8 mouse cellular contexts compared by ENCODE assay signal in the genomic region with DNA sequence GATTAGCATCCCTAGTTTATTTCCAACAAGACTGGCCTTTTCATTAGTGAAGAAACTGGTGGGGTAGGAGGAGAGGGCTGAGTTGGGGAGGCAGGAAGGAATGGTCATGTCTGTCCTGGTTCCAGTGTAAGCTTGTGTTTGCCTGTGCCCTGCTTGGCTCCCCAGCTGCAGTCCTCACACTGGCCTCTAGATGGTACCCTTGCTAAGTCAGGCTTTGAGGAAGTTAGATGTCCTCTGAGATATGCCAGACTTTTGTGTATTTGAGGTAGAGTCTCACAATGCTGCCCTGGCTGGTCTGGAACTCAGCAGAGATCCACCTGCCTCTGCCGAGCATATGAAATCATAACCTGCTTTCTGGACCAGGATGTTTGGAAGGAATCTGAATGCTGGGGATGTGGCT. TPM values are rescaled to one million over a fixed set of nuclear protein-coding genes. Genes with fewer than 3 reads are reported as not detected.
DNase-seq lines count a peak whose midpoint lies in the region; ATAC-seq and TF ChIP-seq lines count a peak whose summit lies in the region.

No protein-coding gene starts in this region.

- H3K9ac ChIP-seq in lung, postnatal 0 days (replicated peaks; ENCODE audit: low read depth) = no peak overlapping the region

- intact Hi-C loops in gastrocnemius, adult 2 months (cut with DNase I) = no loop called here

- no peak overlapping the region for H3K4me3 ChIP-seq in gastrocnemius, adult 2 months
- H3K4me3 ChIP-seq in lung, postnatal 0 days (ENCODE audit: low read depth, low read length) = no peak overlapping the region

- no peaks in the 10 kb centered on the region for H3K9me3 ChIP-seq in lung, postnatal 0 days (ENCODE audit: low read length)

- peaks cover 19% of the 10 kb centered on the region; the same call in 1 of the 2 replicates for H3K36me3 ChIP-seq in lung, postnatal 0 days (ENCODE audit: insufficient read depth, low read length)

- DNase-seq in cerebellum, adult 11 months = peak; percentile 57
- peak; percentile 54 for DNase-seq in Muller cell, postnatal 12 days (ENCODE audit: inconsistent ontology term)
- DNase-seq in cerebellum, adult 9-11 months = peak; percentile 67
- DNase-seq in gastrocnemius, adult 2 months = peak; percentile 81
- DNase-seq in kidney, postnatal 4 days = peak; percentile 90 to 92
- peak; percentile 86 for DNase-seq in lung, postnatal 0 days (ENCODE audit: low spot score)
- DNase-seq in right cerebral cortex, postnatal 36 days (ENCODE audit: low spot score in 2 of 2) = peak; percentile 60 to 69

- TF ChIP-seq EP300 in lung, postnatal 0 days (IDR thresholded peaks at IDR 0.05) = no peak

- no peaks in the 10 kb centered on the region for H3K27me3 ChIP-seq in lung, postnatal 0 days (replicated peaks; ENCODE audit: insufficient read depth, low read length)

- TF ChIP-seq CTCF in gastrocnemius, adult 2 months (IDR thresholded peaks at IDR 0.05) = peak; percentile 93
- TF ChIP-seq CTCF in lung, postnatal 0 days (IDR thresholded peaks at IDR 0.05) = peak; percentile 97

- WGBS in lung, postnatal 0 days = 44% methylated on average over 1 of the region's 1 CpGs

- no peak overlapping the region for H3K4me2 ChIP-seq in lung, postnatal 0 days (replicated peaks; ENCODE audit: low read depth, low read length)

- no peak; the same call in 1 of the 2 replicates for ATAC-seq in cerebellum, adult (ENCODE audit: insufficient number of reproducible peaks, low FRiP score, low TSS enrichment)
- ATAC-seq in lung, postnatal 0 days = no peak

- peak overlapping the region; percentile 24; the same call in 1 of the 2 replicates for H3K27ac ChIP-seq in gastrocnemius, adult 2 months
- H3K27ac ChIP-seq in lung, postnatal 0 days (ENCODE audit: low read length) = no peak overlapping the region

- peaks cover 20% of the 10 kb centered on the region for H3K4me1 ChIP-seq in lung, postnatal 0 days (ENCODE audit: insufficient read depth, low read depth, low read length)

RNA-seq across cellular contexts. Expression of gene Retsat, which starts 3.5 kb away (rescaled TPM):
- 10 to 100 TPM; 56.1 to 98.6 TPM for total RNA-seq in gastrocnemius, adult 2 months (2021)
- polyA plus RNA-seq in lung, postnatal 0 days (2015; fragmentation: Nextera tagmentation; extraction: Ambion mirVana) = 38.9 and 42.7 TPM in 2 replicates

RNA-seq across cellular contexts. Expression of gene Elmod3, which starts 3.5 kb away (rescaled TPM):
- 1 to 10 TPM; 7.7 to 9.8 TPM for total RNA-seq in gastrocnemius, adult 2 months (2021)
- 15.9 and 19.7 TPM in 2 replicates for polyA plus RNA-seq in lung, postnatal 0 days (2015; fragmentation: Nextera tagmentation; extraction: Ambion mirVana)

RNA-seq across cellular contexts. Expression of gene Tgoln1, which starts 15.1 kb away (rescaled TPM):
- 10 to 100 TPM; 23.2 to 29.0 TPM for total RNA-seq in gastrocnemius, adult 2 months (2021)
- 120 and 155 TPM in 2 replicates for polyA plus RNA-seq in lung, postnatal 0 days (2015; fragmentation: Nextera tagmentation; extraction: Ambion mirVana)

RNA-seq across cellular contexts. Expression of gene Capg, which starts 57.5 kb away (rescaled TPM):
- 1 to 10 TPM; 6.8 to 9.7 TPM for total RNA-seq in gastrocnemius, adult 2 months (2021)
- polyA plus RNA-seq in lung, postnatal 0 days (2015; fragmentation: Nextera tagmentation; extraction: Ambion mirVana) = 136 and 148 TPM in 2 replicates
